Mouse (Mus musculus) urinary bladder, postnatal 4 days (tissue): ENCODE measurements around the gene Lrrc43.

Experiments used
- DNase-seq, 2 experiments: peaks; one replicate each; pipeline ENCODE4 v3.0.0; 2021 to 2022; ENCODE audit warnings: low spot score in 2 of 2

The Lrrc43 gene

DNA sequence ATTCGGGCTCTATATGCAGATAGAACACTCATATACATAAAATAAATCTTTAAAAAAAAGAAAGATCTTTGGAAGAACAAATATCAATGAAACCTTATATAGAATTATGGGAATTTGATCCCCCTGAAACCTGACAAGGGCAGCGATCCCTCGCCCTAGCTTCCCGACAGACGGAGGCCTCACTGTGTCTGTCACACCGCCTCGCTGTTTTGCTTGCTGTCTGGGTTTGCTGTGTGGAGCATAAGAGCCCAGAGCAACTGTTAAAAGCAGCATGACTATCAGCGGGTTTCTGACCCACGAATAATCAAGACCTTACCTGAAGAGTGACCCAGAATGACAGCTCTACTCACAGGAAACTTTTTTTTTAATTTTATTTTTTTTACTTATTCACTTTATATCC lies 31.6 kb downstream of the Lrrc43 start:
- DNase-seq = peak in 1 of 2 experiments; percentile 56

DNA sequence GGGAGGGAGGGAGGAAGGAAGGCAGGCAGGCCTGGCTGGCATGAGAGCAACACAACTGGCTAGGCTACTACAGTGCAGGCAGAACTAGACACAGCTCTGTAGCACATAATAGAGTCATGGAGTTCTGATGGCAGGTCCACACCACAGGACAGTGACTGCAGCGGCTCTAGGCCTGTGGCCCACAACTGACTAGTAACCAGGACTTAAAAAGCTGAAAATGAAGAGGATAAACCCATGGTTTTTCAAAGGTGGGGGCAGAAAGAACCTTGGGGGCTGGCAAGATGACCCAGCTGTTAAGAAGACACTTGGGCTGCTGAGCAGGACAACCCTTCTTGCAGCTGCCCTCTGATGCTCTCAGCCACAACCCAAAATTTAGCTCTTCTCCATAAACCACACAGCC lies 32.5 kb downstream of the Lrrc43 start:
- peak; percentile 7 to 16 for DNase-seq

DNA sequence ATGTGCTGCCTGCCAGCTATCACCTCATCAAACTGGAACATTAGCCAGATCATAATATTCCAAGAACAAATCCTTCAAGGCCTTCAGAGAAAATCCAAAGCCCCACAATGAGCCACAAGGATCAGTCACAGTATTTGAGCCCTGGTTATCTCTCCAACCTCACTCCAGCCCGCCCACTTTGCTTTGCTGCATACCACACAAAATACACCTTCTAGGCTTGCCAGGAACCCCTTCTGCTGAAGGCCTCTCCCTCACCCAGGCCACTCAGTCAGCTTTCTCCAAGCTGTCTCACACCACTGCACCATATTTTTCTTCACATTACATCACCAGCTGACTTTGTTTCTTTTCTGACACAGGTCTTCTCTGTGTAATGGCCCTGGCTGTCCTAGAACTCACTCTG lies 33.1 kb downstream of the Lrrc43 start:
- peak; percentile 15 to 47 for DNase-seq

DNA sequence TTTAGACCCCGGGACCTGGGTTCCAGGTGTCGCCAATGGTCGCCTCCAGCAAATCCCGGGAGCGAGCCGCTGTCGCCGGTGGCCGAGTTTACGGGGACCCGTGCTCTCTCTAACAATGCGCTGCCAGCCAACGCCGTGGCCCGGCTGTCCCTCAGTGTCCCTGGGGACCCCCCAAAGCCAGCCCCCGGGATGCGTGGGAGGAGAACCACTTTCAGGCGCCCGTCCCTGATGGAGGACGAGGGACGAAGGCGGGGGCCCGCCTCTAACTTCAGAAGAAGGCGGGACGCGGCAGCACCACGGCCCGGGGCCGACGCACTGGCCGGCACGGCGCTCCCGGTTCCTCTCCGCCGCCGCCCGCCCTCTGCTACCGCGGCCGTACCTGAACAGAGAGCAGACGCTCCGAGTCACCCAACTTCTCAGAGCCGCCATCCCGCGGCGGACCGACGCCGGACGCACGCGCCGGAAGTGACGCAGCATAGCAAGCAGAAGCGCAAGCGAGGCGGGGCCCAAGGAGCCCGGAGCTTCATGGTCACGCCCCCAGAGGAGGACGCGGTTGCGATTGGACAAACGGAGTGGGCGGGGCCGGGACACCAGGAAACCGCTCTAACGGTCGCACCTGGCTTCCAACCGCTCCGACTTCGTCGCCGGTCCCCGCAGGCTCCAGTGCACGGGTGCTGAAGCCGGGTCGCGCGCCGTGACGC lies 34.7 kb downstream of the Lrrc43 start, which contains the start of gene Diablo:
Gene Diablo, minus strand, starts transcription at position 485 of the 701 bp plus-strand sequence.
- DNase-seq = peak; percentile 95 to 98

DNA sequence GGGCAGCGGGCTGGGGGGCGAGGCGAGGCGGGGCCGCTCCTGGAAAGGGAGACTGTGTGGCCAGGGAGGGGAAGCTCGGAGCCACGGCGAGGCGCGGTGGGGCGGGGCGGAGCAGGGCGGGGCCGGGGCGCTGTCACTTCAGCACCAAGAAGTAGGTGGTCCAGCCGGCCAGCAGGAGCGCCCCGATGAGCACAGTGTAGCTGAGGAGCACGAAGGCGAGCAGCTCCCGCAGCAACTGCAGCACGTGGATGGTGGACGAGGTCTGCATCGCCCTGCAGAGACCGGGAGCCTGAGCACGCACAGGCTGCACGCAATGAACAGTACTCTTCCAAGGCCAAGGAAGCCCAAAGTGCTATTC lies 35.3 kb downstream of the Lrrc43 start:
- no peak for DNase-seq

DNA sequence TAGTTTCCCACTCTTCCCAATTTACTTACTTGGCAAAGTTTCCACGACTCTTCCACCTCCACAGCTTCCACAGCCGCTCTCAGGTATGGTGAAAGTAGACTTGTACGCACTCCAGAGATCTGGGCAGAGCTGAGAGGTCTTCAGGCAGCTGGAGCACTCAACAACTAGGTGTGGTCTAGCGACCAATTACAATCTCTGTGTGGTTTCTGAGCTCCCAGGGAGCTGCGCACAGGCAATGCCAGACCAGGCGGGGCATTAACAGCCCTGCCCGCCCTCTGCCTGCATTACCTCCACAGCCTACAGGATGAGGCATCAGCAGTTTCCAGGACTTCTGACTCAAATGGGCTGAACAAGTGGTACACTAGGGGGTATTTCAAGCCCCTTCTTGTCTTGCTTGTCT lies 36.2 kb downstream of the Lrrc43 start, which contains the start of gene Gm49027:
Gene Gm49027, minus strand, starts transcription at position 208 of the 400 bp plus-strand sequence.
- DNase-seq = peak; percentile 11 to 19

DNA sequence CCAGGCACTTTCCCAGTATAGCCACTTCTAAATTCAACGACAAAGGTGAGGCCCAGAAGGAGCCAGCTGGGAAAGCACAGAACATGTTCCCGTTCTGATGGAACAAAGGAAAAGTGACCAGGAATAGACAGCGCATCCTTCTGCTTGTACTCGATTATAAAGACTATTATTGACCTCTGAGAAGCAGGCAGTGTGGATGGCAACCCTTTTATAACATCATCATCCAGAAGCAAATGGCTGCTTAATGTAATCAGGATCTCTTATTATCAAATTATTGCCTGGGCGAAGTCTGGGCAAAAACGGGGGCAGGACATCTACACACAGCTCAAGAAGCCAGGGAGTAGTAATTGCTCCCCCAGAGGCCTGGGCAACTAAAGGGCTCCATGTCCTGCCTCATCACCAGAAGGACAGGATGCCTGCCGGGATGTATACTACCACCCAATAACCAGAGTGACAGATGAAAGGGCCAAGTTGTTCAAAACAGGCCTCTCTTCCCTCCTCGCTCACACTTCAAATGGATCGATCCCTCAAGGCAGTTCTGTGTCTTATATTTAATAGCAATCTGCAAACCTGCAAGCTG lies 36.9 kb downstream of the Lrrc43 start:
- peak; percentile 11 to 25 for DNase-seq

DNA sequence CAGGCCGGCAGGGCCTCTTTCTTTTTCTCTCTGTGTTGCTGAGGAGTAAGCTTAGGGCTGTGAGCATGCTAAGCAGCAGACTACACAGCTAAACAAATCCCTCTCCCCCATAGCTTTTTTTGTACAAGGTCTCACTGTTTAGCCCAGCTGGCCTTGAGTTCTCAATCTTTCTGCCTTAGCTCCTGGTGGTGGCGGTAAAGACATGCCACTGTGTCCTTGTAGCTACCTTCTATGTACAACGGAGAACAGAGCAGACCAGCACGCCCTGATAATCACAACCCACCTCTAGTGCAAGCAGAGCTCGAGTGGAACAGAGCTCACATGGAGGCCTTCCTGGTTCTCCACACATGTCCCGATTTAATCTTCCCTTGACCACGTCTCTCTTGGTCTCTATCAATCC lies 39.5 kb downstream of the Lrrc43 start:
- peak in 1 of 2 experiments; percentile 10 for DNase-seq

DNA sequence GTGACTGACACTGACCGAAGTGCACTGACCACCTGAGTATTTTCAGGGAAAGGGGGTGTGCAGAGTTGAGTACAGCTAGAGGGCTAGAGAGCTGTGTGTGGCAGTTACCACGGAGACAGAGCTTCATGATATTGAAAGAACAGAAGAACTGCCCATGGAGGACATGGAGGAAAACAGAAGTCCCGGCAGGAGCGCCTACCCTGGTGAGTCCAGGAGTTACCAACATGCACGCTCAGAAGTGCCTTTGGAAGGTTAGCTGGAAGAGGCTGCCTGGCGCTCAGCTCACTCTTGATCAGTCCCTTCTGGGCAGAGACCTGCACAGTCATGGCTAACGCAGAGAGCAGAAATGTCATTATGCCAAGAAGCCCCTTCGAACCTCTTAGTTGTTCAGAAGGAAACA lies 41.0 kb downstream of the Lrrc43 start:
- DNase-seq = peak in 1 of 2 experiments; percentile 14

DNA sequence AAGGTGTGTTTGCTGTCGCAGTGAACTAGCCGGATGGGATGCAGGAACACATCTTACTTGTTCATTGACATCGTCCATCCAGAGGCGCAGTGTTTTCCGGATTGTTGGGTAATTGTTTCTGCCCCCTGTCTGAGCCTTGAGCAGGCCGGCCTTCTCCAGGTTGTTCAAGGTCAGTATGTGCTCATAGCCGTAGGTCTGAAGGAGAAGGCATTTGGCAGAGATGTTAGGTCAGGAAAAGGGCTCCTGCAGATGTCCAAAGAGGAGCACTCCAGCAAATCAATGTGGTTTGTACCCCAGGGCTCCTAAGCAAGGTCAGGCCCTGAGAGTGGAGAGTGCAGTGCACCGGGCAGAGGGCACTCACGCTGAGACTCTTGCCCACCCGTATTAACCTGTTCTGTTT lies 44.7 kb downstream of the Lrrc43 start:
- DNase-seq = peak in 1 of 2 experiments; percentile 12

DNA sequence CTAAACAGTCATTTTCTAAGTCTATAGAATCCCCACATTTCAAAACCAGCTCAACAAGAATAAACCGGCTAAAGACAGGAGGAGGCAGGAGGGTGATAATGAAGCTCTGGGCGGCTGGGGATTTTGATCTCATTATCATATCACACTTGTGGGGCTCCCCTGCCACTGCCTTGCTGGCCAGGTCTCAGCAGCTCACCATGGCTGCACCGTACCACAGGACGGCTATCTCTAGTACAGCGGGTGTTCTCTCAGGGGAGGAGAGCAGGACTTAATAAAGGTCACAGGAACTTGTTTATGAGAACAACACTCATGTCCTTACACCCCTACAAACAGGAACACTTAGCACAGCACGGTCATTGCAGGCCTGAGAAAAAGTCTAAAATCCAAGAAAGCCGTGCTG lies 66.6 kb downstream of the Lrrc43 start:
- peak in 1 of 2 experiments; percentile 45 for DNase-seq

DNA sequence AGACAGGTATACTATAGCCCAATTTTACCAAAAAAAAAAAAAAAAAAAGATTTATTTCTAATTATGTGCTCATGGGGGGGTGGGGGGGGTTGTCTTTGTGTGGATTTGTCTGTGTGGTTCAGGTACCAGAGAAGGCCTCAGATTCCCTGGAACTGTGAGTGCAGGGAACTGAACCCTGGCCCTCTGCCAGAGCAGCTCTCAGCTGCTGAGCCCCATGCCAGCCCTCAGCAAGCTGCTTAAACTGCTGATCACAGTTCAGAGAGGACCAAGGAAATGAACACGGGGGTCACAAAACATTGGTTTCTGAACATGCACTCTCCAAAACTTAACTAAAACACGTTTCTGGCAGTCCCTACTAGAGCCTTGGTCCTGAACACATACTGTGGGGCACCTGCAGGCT lies 67.3 kb downstream of the Lrrc43 start:
- no peak for DNase-seq
